Mouse (Mus musculus): ENCODE data around the gene Krt32. TPM values are rescaled to one million over a fixed set of nuclear protein-coding genes. Genes with fewer than 3 reads are reported as not detected.

Gene Krt32
- polyA plus RNA-seq (2017; shearing (Covaris generic)), result not detected

DNA sequence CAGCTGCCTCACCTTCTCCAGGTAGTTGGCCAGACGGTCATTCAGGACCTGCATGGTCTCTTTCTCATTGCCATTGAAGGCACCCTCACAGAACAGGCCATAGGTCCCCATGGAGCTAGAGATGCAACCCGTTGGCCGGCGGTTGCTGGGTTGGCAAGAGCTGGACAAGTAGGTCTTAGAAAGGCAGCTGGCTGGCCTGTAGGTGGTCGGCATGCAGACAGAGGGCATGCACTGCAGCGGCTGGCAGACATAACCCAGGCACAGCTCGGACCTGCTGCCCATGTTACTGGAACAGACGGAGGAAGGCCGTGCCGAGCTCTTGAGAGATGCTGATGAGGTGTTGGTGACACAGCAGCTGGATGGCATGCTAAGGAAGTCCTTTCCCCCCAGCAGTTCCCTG is at the start of gene Krt32:
Krt32 (minus strand) TSS at position 366 of the 400 bp plus-strand sequence.

DNA sequence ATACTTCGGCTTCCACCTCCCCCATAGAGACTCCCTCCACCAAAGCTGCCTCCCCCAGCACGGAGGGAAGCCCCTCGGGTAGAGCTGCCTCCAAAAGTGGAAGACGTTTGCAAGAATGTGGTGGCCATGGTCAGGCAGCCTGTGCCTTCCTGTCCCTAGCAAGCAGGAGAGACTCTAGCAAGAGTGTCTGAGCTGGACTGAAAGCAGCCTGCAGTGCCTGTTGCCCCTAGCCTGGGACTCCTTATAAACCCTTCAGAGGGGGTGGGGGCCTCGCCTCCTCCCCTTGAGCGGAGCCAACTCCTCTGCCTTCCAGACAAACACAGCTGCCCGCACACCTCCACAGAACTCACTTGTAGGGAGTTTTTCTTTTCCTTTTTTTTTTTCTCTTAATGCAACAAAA is 47.7 kb upstream of the Krt32 start, which contains the start of gene Krt15:
Krt15 (minus strand) TSS at position 198 of the 400 bp plus-strand sequence.

DNA sequence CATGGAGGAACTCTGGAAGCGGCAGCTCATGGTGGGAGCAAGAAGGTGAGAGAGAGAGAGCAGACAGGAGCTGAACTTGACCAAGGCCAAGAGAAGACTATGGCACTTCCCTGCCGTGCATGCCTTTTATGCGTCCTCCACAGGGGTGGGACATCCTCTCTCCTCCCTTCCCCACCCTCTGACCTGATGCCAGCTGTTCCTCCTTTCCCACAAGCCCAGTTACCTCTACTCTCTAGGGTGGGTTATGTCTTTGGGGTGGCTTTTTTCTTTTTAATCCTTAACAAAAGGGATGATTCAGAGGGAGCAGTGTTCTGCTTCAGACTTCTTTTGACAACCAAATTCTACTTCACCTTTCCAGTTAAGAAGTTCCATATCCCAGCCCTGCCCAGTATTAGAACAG is 33.4 kb upstream of the Krt32 start, which contains the start of gene Krt13:
Krt13 (minus strand) TSS at position 101 of the 400 bp plus-strand sequence.

DNA sequence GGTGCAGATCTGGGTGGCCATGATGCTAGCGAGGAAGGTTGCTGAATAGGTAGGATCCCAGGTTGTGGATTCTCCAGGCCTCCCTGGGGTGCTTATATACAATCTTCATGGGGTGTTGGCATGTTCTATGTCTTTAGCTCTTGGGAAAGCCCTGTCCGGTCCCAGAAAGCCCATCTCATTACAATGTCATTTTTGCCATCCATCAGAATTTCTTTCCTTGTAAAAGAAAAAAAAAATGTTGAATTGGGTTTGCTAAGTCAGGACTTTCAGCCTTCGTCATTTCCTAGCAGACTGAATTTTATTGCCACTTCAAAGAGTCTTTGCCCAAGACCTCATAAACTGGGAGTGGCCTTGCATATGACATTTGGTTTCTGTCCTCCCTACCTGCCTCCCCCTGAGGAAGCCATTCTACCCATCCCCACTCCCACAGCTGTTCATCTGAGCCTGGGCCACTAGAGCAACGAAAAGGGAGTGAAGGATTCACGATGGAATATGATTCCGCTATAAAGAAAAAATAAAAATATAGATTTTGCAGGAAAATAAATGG is 17.6 kb upstream of the Krt32 start, which contains the start of gene Krt36:
Krt36 (minus strand) TSS at position 51 of the 547 bp plus-strand sequence.

DNA sequence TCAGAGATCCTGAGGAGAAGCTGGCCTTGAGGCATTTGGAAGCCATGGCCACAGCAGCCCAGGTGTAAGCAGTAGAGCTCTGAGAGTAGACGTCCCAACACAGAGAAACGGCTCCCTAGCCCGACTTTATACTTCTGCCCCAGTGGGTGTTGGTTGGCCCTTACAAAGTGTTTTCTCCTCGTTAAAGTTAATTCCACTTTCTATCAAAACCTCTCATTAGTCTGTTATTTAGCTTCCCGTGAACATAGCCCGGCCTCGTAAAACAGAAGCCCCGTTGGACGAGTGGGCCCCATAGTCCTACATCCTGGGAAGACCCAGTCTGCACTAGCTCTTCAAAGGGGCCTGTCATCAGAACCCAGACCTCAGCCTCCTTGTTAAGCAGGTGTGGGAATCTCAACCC is 8.1 kb upstream of the Krt32 start, which contains the start of gene Krt35:
Krt35 (minus strand) TSS at position 101 of the 400 bp plus-strand sequence.

DNA sequence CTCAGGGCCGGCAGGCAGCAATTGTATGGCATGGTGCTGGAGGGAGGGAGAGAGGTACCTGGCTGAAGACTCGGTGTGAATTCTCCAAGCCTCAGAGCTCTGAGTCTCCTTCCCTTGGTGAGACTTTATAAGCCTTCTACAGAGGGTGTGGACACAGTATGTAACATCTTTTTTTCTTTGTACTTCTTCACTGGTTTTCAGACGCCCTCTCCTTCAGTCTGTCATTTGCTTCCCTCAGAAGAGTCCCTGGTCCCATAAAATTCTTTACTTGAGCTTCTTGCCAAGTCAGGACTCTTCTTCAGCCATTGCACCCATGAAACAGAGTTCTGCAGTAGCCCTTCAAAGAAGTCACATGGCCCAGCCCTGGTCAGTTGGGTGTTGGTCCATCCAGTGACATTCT is 37.6 kb downstream of the Krt32 start, which contains the start of gene Krt31:
Krt31 (minus strand) TSS at position 101 of the 400 bp plus-strand sequence.

DNA sequence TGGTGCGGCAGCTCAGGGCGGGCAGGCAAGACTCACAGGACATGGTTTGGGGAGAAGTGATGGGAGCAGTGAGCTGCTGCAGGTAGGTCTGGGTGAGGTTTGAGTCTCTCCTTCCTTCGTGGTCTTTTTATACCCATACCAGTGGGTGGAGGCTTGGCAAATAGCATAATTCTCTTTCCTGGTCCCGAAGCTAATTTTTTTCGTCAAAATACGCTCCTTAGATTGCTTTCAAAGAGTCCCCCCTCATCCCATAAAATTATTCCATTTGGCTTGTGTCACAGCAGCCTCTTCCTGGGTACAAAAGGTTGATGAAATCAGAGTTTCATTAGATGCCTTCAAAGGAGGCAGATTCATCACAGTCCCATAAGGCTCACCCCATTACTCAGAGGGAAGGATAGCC is 46.6 kb downstream of the Krt32 start, which contains the start of gene Krt34:
Krt34 (minus strand) TSS at position 101 of the 400 bp plus-strand sequence.

Other genes starting within 250 kb of the Krt32 start
- gene Krtap4-16, start 236.6 kb downstream of the Krt32 start, polyA plus RNA-seq (2017; shearing (Covaris generic)), result not detected
- not detected for gene Gm11568, start 230.3 kb downstream of the Krt32 start, polyA plus RNA-seq (2017; shearing (Covaris generic))
- gene Gm11559, start 223.8 kb downstream of the Krt32 start, polyA plus RNA-seq (2017; shearing (Covaris generic)), result not detected
- gene Krtap9-1, start 214.8 kb downstream of the Krt32 start, polyA plus RNA-seq (2017; shearing (Covaris generic)), result not detected
- gene Gm11567, start 209.0 kb downstream of the Krt32 start, polyA plus RNA-seq (2017; shearing (Covaris generic)), result not detected
- not detected for gene Krtap31-1, start 180.3 kb downstream of the Krt32 start, polyA plus RNA-seq (2017; shearing (Covaris generic))
- gene Gm11565, start 173.5 kb downstream of the Krt32 start, polyA plus RNA-seq (2017; shearing (Covaris generic)), result not detected
- not detected for gene Krtap31-2, start 151.9 kb downstream of the Krt32 start, polyA plus RNA-seq (2017; shearing (Covaris generic))
- not detected for gene Krtap9-5, start 139.8 kb downstream of the Krt32 start, polyA plus RNA-seq (2017; shearing (Covaris generic))
- gene Krtap29-1, start 109.2 kb downstream of the Krt32 start, polyA plus RNA-seq (2017; shearing (Covaris generic)), result not detected
- not detected for gene Krtap16-1, start 101.6 kb downstream of the Krt32 start, polyA plus RNA-seq (2017; shearing (Covaris generic))
- not detected for gene Krtap17-1, start 94.2 kb downstream of the Krt32 start, polyA plus RNA-seq (2017; shearing (Covaris generic))
- gene Krt33a, start 72.0 kb downstream of the Krt32 start, polyA plus RNA-seq (2017; shearing (Covaris generic)), result not detected
- gene Krt33b, start 58.4 kb downstream of the Krt32 start, polyA plus RNA-seq (2017; shearing (Covaris generic)), result not detected
- gene Krt34, start 46.7 kb downstream of the Krt32 start, polyA plus RNA-seq (2017; shearing (Covaris generic)), result not detected
- gene Krt31, start 37.7 kb downstream of the Krt32 start, polyA plus RNA-seq (2017; shearing (Covaris generic)), result not detected
- not detected for gene Krt35, start 8.0 kb upstream of the Krt32 start, polyA plus RNA-seq (2017; shearing (Covaris generic))
- gene Krt36, start 17.4 kb upstream of the Krt32 start, polyA plus RNA-seq (2017; shearing (Covaris generic)), result not detected
- gene Krt13, start 33.3 kb upstream of the Krt32 start, polyA plus RNA-seq (2017; shearing (Covaris generic)), result not detected
- gene Krt15, start 47.7 kb upstream of the Krt32 start, polyA plus RNA-seq (2017; shearing (Covaris generic)), result not detected
- gene Krt19, start 60.4 kb upstream of the Krt32 start, polyA plus RNA-seq (2017; shearing (Covaris generic)), result not detected
- not detected for gene Krt9, start 105.0 kb upstream of the Krt32 start, polyA plus RNA-seq (2017; shearing (Covaris generic))
- gene Krt14, start 119.3 kb upstream of the Krt32 start, polyA plus RNA-seq (2017; shearing (Covaris generic)), result not detected
- not detected for gene Krt16, start 160.7 kb upstream of the Krt32 start, polyA plus RNA-seq (2017; shearing (Covaris generic))
- gene Krt17, start 172.8 kb upstream of the Krt32 start, polyA plus RNA-seq (2017; shearing (Covaris generic)), result 0.24 TPM
- gene Krt42, start 181.6 kb upstream of the Krt32 start, polyA plus RNA-seq (2017; shearing (Covaris generic)), result not detected
- 5,204 TPM for gene Eif1, start 231.7 kb upstream of the Krt32 start, polyA plus RNA-seq (2017; shearing (Covaris generic))
- gene Gast, start 246.2 kb upstream of the Krt32 start, polyA plus RNA-seq (2017; shearing (Covaris generic)), result not detected